Mouse (Mus musculus) retina, postnatal 7 days (tissue): ENCODE measurements around the gene Kcnma1.

Experiments
- DNase-seq: peaks from one replicate; pipeline ENCODE4 v3.0.0-alpha.2; 2012; ENCODE audit warnings: low read depth, low spot score

The Kcnma1 gene

DNA sequence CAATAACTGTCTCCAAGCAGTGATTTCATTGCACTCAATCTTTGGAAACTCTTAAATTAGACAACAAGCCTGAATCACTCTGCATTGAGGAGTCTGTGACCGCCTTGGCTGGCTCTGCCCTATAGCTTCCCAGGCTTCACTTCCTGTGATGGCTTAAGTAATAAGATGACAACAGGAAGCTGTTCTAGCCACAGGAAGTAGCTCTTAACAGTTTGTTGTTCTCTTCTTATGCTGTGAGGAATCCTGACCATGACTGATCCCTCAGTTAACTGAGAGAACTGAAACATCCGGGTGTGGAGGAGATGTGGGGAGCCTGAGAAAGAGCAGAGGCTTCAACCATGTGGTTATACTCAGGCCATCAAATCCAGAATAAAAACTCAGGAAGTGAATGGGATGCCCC is 549.2 kb downstream of the Kcnma1 start:
- DNase-seq: no peak

DNA sequence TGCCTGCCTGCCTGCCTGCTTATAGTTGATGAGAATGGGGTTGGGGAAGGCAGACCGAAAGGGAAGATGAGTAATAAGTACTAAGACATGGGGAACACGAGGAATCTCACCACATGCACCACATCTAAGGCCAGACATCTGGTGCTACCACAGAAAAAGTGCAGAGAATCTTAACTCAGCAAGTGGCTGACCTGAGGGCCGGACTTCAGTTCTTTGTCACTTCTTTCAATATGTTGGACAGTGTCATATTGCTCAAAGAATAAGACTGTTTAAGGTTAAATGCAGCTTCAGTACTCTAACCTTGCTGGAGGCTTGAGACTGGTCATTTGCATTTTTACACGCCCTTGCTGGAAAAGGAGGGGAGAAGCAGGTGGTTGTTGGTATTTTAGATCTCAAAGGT is 555.7 kb downstream of the Kcnma1 start:
- no peak for DNase-seq

DNA sequence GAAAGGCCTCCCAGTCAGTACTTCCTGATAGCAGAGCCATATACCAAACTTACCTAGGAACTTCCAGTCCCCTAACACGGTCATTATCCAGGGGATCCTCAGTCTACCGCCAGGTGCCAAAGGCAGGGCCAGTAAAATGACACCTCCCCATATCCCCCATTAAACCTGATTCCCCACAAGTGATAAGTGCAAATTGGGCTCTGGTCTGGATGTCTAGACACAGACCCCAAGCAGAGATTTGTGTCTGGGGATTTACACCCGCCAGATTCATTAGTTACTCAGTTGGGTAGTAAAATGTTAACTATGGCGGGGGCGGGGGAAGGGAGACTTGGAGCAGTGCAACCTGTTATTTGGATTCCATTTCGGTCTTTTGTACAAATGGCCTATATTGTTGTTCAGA is 562.6 kb downstream of the Kcnma1 start:
- DNase-seq: no peak

DNA sequence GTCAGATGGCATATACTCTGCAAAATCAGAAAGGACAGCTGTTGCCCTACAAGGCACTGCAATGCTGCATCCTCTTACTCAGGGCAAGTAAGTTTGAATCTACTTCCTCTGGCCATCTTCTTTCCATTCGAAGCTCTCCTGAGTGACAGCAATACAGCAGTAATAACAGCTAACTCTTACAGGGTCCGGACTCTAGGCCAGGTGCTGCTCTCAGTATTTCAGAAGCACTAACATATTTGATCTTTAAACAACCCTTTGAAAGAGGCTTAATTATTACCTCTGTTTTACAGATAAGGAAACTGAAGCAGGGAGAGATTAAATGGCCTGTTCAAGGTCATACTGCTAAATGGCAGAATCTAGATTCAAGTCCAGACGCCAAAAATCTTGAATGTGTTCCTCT is 576.8 kb downstream of the Kcnma1 start:
- DNase-seq: no peak

DNA sequence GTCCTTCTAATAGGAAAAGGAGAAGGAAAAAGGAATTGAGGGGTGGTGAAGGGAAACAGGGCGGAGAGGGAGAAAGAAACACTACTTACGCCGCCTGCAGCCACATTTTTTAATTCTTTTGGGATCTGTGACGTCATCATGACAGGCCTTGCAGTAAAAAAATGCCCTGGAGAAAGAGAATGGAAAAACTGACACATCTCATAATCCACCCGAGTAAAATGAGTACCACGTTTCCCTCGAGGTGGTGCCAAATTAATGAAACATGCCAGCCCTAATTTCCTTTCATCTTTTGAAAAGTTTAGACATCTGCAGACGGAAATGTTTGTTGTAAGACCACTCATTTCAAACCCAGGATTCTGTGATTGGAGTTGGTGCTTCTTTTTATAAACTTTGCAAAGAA is 578.4 kb downstream of the Kcnma1 start:
- DNase-seq: no peak

DNA sequence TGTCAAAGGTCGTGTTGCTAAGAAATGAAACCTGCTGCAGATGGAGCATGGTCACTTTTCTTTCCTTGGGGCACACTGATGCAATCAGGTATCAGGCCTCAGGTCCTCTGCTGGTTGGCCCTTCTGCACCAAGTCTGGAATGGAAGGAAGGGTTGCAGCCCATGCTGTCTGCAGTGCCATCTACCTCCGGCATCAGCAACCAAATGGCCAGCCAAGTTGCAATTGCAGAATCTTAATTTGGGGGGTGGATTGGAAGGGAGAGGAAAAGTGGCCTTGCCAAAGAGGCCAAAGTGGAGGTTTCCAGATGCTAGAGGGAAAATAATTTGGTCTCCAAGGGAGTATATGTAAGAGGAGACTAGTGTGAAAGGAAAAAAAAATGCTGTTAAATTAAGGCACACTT is 584.3 kb downstream of the Kcnma1 start:
- no peak for DNase-seq

DNA sequence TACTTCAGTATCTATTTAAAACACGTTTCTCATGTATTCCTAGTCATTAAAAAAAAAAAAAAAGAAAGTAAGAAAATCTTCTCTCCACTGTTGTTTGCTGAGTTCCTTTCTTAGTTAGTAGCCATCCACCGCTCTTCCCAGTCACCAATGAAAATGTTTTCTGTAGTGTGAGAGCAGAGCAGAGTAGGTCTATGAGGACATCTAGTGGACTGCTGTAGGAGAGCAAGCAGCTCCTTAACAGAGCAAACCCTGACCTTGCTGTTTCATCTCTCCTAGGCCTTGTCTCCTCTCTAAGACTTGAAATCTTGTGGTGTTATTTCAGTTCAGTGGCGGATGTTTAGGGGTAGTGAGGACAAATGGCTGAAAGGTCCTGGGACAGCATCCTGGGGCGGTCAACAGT is 585.2 kb downstream of the Kcnma1 start:
- peak; percentile 14 for DNase-seq

DNA sequence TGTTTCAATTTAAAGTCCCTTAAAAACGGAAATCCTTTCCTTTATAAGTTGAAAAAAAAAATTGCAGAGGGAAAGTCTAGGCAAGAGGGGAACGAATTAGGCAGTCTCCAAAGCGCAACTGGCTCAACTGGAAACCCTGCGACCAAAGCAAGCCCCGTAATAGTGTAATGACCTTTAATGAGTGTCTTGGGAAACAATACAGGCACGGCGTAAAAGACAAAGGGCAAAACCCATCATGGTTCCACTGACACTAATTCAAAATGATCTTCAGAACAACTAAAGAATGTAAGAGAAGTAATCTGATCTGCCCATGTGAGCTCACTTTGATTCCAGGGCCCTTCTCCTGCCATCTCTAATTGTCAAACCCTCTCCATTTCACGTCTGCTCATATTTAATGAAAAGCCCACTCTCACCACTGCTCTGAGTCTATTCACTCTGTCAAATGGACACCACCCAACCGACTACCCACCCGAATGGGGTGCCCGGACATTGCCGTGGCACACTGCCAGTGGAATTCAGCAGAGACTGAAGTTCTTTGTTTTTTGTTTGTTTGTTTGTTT is 591.7 kb downstream of the Kcnma1 start:
- DNase-seq: no peak

DNA sequence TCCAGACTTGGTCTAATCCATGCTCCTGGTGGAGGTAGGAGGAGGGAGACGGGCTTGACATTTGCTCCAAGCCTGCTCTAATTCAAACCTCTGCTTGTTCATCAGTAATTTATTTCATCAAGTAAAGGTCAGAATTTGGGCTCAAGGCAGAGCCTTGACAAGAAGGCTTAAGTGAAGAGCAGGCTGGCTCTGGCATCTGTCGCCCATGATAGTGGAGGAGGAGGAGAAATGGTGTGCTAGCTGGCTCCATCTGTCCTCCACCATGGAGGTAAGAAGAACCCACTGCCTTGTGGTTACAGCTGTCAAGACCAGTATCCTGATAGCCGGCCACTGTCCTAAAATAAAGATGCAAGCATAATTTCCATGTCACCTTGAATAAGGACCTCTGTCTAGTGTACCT is 595.3 kb downstream of the Kcnma1 start:
- no peak for DNase-seq

DNA sequence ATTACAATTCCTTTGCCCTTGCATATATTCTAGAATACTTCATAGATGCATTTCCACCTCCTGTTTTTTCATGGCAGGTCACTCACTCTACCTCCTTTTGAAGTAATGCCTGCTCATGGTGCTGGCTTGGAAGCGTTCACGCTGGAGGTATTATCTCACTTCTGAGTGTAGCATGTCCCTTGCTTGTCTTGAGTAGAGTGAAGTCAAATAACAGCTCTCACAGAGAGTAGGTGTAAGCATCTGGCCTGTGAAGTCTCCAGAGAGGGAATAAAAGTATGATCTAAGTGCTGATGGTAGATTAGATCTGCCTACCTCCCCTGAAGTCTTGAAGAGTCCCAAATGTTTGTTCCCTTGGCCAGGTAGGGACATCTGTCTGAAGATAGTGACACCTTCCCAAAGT is 607.2 kb downstream of the Kcnma1 start:
- DNase-seq: no peak

DNA sequence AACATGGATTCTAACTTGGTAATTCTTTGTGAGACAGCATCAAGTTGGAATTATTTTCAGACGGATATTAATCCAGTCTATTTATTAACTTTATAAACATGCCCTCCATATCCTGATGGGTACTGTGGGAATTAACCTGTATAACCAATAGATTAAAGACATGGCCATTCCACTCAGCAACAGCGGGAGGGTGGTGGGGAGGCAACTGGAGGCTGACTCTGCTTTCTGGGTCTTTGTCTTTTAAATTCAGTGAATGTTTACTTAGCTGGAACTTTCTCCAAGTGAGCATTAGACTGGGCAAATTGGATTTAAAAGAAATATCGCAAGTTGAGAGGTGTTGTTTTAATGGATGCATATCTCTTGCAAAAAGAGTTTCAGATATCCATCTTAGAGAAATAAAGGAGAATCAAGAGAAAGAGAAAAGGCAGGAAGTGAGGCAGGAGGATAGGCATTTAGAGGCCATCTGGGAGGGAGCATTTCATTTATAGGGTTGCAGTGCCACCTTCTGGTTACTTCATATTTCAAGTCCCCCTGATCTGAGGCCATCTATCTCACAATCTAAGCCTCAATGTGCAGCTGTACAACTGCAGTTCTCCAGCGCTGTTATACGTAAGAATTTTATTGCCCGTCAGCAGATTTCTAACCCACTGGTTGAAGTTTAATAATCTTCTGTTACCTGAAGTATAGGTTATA is 613.4 kb downstream of the Kcnma1 start:
- peak; percentile 60 for DNase-seq

DNA sequence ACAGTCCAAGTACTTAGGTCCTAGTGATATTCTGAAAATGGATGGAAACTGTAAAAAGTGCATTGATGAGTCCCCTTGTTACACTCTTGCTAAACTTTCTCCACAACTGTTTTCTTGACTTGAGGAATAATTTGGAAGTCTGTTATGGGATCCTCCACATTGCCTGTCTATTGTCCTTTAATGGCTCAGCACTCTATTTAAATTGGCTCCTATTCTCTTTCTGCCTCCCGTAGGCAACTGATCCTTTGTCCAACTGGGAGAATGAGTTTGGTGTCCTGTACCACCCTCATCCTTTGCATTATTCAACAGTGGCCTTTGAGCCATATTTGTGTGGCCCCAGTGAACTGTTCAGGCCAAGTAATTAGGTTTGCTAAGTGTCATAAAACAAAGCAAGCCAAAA is 616.6 kb downstream of the Kcnma1 start:
- no peak for DNase-seq

DNA sequence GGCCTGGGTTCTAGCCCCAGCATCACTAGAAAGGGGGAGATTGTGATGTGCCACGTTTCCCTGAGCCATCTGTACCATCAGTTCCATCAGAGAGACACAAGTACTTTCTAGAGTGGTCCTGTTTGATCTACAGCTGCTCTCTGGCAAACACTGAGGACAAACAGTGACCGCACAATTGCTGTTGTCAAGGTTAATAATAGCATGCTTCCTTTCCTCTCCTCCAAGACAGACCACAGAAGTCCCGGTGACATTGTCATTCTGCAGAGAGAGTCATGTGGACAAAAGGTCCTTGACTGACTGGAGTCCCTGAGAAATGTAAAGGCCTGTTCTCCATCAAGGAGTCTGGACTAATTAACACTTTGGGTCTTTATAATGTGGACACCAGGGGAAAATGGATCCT is 622.7 kb downstream of the Kcnma1 start:
- DNase-seq: no peak

DNA sequence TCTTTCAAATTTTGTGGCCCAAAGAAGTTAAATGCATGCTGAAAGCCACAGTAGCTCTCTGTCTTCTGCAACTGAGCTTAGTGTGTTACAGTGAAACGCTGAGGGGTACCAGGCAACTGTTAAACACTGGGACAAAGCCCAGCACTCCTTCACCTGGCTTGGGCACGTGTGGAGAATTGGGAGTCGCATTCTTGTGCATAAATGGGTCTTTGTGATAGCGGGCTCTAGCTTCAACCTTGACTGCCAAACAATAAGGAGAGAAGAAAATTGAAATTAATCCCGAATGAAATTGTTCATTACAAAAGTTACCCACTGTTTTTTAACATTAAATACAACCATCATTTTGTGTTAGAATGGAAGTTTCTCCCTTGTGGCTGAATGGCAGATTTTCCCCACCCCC is 623.5 kb downstream of the Kcnma1 start:
- no peak for DNase-seq

DNA sequence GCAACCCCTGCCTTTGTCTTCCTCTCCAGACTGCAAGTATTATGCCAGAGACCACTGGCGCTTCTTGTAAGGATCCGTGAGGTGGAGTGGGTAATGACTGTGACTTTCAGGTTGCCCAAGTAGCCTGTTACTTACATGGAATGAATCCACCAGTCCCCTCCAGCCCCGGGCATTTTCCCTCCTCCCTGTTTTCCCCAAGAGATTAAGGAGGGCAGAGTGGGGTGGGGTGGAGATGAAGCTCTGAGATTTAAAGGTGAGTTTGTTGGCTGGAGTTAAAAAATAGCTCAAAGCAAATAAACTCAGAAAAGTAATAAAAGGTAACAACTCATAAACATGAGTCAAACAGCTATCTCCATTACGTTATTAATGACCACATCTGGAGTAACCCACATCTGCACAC is 624.1 kb downstream of the Kcnma1 start:
- DNase-seq: no peak

DNA sequence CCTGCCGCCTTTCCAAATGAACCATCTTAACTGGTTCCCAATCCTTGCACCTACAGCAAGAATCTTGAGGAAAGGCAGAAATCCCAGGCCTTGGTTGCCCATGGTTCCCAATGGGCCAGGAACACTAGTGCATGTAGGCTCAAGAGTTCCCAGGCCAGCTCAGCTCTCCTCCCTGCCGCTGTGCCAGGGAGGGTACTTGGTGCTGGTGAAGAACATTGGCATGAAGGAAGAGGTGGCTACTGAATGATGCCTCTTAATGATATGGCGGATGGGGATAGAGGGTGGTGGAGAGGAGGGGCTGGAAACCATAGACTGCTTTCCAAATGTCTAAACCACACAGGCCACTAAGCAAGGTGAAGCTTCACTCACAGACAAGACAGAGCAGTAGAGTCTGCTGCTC is 627.5 kb downstream of the Kcnma1 start:
- no peak for DNase-seq

DNA sequence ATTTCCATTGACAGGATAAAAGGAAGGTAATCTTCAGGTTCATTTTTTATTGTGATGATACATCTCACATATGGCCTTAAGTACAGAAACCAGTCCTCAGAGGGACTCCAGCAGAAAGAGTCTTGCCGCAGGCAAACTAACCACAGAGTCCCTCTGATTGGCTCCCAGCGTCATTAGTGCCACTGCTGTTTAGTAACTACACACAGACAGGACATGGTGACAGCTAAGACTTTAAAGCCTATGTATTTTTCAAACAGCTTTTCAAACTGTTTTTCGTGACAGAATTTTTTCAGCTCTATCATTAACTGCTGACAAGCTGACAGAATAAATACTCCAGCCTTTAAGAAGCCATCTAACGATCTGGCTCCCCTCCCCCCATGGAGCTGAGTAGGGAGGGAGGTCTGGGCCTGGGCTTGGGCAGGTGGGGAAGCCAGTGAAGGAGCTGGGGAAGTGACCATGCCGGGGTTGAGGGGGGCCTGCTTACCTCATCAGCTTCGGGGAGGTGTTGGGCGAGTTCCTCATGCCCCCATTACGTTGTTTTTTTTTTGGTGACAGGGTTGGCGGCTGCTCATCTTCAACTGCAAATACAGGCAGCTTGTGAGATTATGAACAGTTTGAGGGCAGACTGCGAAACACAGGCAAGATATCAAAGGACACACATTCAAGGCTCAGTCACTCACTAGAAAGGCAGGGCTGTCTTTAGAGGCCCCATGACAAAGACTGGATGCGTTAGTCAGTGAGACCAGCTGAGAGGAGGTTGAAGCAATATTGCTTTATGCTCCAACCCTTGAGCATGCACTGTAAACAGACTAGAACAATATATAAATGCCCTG is 628.3 kb downstream of the Kcnma1 start:
- DNase-seq: no peak

DNA sequence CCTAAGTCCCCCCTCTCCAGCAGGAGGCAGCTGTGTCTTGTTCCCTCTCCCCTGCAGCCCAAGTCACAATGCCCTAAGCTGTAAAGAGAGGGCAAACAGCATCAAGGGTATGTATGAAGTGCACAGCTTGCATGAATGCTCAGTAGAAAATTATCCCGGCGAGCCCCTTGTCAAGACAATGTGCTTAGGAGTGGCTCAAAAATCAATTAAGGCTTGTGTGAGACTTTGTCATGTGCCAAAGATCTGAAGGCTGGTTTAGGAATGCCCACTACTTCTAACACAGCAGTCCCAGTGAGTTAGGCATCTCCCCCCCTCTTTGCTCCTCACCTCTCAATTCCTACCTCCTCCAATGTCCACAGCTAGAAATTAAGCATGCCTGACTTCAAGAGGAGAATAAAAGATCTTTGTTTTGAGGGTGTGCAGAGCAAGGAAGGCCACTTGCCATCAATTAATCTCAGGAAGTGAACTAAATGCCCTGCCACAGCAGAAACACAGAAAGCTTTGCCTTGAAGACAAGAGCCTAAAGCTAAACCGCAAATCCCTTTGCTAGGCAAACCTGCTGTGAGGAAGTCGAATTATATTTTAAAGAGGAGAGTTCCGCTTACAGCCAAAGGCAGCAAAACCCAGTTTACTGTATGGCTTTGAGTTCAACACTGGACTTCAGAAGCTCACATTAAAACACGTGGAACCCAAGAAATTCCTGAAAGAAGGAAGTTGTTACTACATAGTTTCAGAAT is 635.8 kb downstream of the Kcnma1 start:
- no peak for DNase-seq

DNA sequence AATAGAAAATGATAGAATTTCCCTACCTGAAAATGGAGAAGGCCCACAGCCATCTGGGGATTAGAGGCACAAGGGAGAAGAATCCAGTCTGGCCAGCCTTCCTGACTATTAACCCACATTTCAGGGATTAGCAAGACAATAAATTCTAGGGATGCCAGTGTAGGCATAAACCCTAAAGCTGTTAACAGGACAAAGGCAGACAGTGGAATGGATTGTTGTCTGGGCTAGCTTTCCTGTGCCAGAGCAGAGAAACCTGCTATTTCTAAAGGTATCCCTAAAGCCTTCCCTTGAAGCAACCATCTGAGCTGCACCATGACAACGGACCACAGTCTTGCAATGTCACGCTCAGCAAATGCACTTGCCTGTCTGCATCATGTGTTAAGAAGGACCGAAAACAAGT is 642.3 kb downstream of the Kcnma1 start:
- DNase-seq: no peak

DNA sequence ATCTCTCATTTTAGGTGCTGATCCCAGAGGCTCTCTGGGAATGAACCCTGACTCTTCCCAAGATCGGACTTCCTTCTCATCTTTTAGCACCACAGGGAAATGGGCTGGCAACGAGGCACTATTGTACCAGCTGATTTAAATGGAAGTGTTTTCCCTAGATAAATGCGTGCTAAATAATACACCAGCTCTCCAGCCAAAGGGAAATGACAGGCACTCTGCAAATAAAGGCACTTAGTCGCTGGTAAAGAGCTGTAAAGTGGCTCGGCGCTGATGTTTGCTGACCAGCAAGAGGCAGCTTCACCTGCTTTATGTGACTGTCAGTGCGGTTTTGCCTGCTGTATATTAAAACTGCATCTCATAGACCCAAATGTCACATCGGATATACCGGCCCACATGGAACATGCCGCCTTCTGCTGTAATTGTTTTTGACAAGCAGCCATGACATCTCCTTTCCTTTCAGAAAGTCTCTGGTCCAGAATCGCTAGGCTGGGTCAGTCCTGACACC is 653.7 kb downstream of the Kcnma1 start:
- no peak for DNase-seq

DNA sequence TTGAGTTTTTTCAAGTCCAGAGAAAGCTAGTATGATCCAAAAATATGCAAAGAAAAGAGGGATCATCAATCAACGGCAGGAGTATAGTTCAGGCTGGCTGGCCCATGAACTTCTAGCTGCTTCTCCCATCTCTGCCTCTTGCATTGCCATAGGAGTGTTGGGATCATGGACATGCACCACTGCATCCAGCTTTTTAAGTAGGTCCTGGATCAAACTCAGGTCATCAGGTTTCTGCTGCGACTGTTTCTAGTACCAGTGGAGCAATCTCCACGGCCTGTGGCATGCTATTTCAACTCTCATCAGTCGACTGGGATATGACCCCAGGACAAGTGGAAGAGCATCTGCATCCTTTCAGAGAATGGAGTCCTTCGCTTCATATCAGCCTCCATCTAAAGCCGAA is 655.5 kb downstream of the Kcnma1 start:
- no peak for DNase-seq
